Mouse (Mus musculus): ENCODE results near the gene 1110004F10Rik. TPM values are rescaled to one million over a fixed set of nuclear protein-coding genes. Genes with fewer than 3 reads are reported as not detected.

Gene 1110004F10Rik
- total and polyA plus RNA-seq, 3 experiments, result 120 to 262 (median 196) TPM

- dilution Hi-C loops (cut with MboI; ENCODE audit: extremely low pct_ligation_motif_present, extremely low pct_unique_long_range_greater_than_20kb, low sequenced_read_pairs), result no loop called here
- Histone ChIP-seq H3K4me3 (replicated peaks in 1 of 3; ENCODE audit: low read depth in 2 of 3, low read length in 2 of 3, poor library complexity in 1 of 3) (peak overlapping the region in 1 of 3 experiments; percentile 52), H3K9ac (ENCODE audit: insufficient read depth, low read depth) (peak overlapping the region; percentile 40; the same call in 1 of the 2 replicates), H3K36me3 (replicated peaks in 1 of 2; ENCODE audit: control insufficient read depth in 1 of 2, insufficient read depth in 1 of 2, low read length in 1 of 2) (no peaks in the 10 kb centered on the region), H3K27ac (ENCODE audit: insufficient read depth, low read depth) (no peak overlapping the region), H3K79me2 (replicated peaks; ENCODE audit: control insufficient read depth, extremely low read depth, insufficient read depth, poor library complexity, severe bottlenecking) (no peaks in the 10 kb centered on the region), H3K4me1 (ENCODE audit: control insufficient read depth in 1 of 2, insufficient read depth in 2 of 2) (peaks cover 0 to 14% of the 10 kb centered on the region in 2 experiments; a peak in 2 of 4 replicates), H3K27me3 (replicated peaks) (peaks cover 26% of the 10 kb centered on the region), H3K4me2 (ENCODE audit: insufficient read depth, low read depth, poor library complexity, severe bottlenecking) (peak overlapping the region; percentile 48), H3K9me3 (replicated peaks; ENCODE audit: low read length) (no peaks in the 10 kb centered on the region)
- DNase-seq (ENCODE audit: extremely low read depth), result no peak
- TF ChIP-seq NRF1 (IDR thresholded peaks at IDR 0.05; ENCODE audit: low read depth, low read length) (no peak), CTCF (conservative IDR thresholded peaks at IDR 0.05 in 1 of 2, IDR thresholded peaks at IDR 0.05 in 1 of 2; ENCODE audit: low read depth in 2 of 2, low read length in 2 of 2) (no peak), ZNF384 (IDR thresholded peaks at IDR 0.05; ENCODE audit: low read depth, low read length) (no peak), MAZ (IDR thresholded peaks at IDR 0.05; ENCODE audit: low read depth, low read length) (no peak), MYC (IDR thresholded peaks at IDR 0.05; ENCODE audit: low read depth, low read length) (no peak), EP300 (IDR thresholded peaks at IDR 0.05; ENCODE audit: low read length) (no peak), JUN (IDR thresholded peaks at IDR 0.05; ENCODE audit: insufficient read depth, low read depth, low read length) (no peak), USF1 (IDR thresholded peaks at IDR 0.05; ENCODE audit: low read depth, low read length) (no peak), ELF1 (IDR thresholded peaks at IDR 0.05; ENCODE audit: low read depth, low read length) (no peak), POLR2A (IDR thresholded peaks at IDR 0.05; ENCODE audit: low read depth, low read length) (no peak), POLR2AphosphoS2 (IDR thresholded peaks at IDR 0.05; ENCODE audit: low read depth, low read length) (no peak), ZKSCAN1 (IDR thresholded peaks at IDR 0.05; ENCODE audit: borderline replicate concordance, low read depth, low read length) (no peak), ZMIZ1 (IDR thresholded peaks at IDR 0.05; ENCODE audit: low read depth, low read length) (no peak), MAFK (IDR thresholded peaks at IDR 0.05; ENCODE audit: insufficient replicate concordance, low read length) (no peak), RCOR1 (conservative IDR thresholded peaks at IDR 0.05; ENCODE audit: low read depth, low read length) (no peak), PAX5 (IDR thresholded peaks at IDR 0.05; ENCODE audit: low read length) (no peak)
- in situ Hi-C loops (cut with MboI; ENCODE audit: low pct_ligation_motif_present, low pct_unique_long_range_greater_than_20kb, low sequenced_read_pairs), result loop anchor here (25.0 kb wide), 2 partner anchors 818 to 1118 kb away; no protein-coding TSS in a partner anchor
Measured at GRCm38 (mm10) chr7:116029991-116030390, 9.2 kb upstream of the 1110004F10Rik start.

- peak overlapping the region; percentile 27; the same call in 1 of the 2 replicates for H3K27ac ChIP-seq (ENCODE audit: insufficient read depth, low read depth)
- H3K36me3 ChIP-seq (replicated peaks in 1 of 2; ENCODE audit: control insufficient read depth in 1 of 2, insufficient read depth in 1 of 2, low read length in 1 of 2), result no peaks in the 10 kb centered on the region
- in situ Hi-C loops (cut with MboI; ENCODE audit: low pct_ligation_motif_present, low pct_unique_long_range_greater_than_20kb, low sequenced_read_pairs) (loop anchor here (25.0 kb wide), 2 partner anchors 818 to 1118 kb away; no protein-coding TSS in a partner anchor), dilution Hi-C loops (cut with MboI; ENCODE audit: extremely low pct_ligation_motif_present, extremely low pct_unique_long_range_greater_than_20kb, low sequenced_read_pairs) (no loop called here)
- H3K27me3 ChIP-seq (replicated peaks), result peaks cover 31% of the 10 kb centered on the region
- H3K4me3 ChIP-seq (replicated peaks in 1 of 3; ENCODE audit: low read depth in 2 of 3, low read length in 2 of 3, poor library complexity in 1 of 3), result peak overlapping the region; percentile 26 to 56 (median 52)
- H3K9ac ChIP-seq (ENCODE audit: insufficient read depth, low read depth), result peak overlapping the region; percentile 33; the same call in 1 of the 2 replicates
- DNase-seq (ENCODE audit: extremely low read depth), result peak; percentile 15
- TF ChIP-seq POLR2A (IDR thresholded peaks at IDR 0.05; ENCODE audit: low read depth, low read length) (peak; percentile 32; the same call in 1 of the 2 replicates), SIN3A (IDR thresholded peaks at IDR 0.05; ENCODE audit: low read length) (0 out of 2 replicates have a peak, but pooled peaks have one; percentile 2), E2F4 (IDR thresholded peaks at IDR 0.05; ENCODE audit: insufficient replicate concordance, low read depth, low read length) (no peak), TBP (conservative IDR thresholded peaks at IDR 0.05; ENCODE audit: low read depth, low read length) (0 out of 2 replicates have a peak, but pooled peaks have one; percentile 41), MAZ (IDR thresholded peaks at IDR 0.05; ENCODE audit: low read depth, low read length) (peak; percentile 60; the same call in 1 of the 2 replicates), MEF2A (IDR thresholded peaks at IDR 0.05; ENCODE audit: borderline replicate concordance, low read depth, low read length) (peak; percentile 75), TCF12 (IDR thresholded peaks at IDR 0.05; ENCODE audit: low read depth, low read length) (no peak), USF1 (IDR thresholded peaks at IDR 0.05; ENCODE audit: low read depth, low read length) (peak; percentile 59), BHLHE40 (IDR thresholded peaks at IDR 0.05; ENCODE audit: low read depth, low read length) (peak; percentile 41; the same call in 1 of the 2 replicates)
- peaks cover 0 to 14% of the 10 kb centered on the region in 2 experiments; a peak in 2 of 4 replicates for H3K4me1 ChIP-seq (ENCODE audit: control insufficient read depth in 1 of 2, insufficient read depth in 2 of 2)
- peak overlapping the region; percentile 48 for H3K4me2 ChIP-seq (ENCODE audit: insufficient read depth, low read depth, poor library complexity, severe bottlenecking)
- H3K79me2 ChIP-seq (replicated peaks; ENCODE audit: control insufficient read depth, extremely low read depth, insufficient read depth, poor library complexity, severe bottlenecking), result no peaks in the 10 kb centered on the region
- no peaks in the 10 kb centered on the region for H3K9me3 ChIP-seq (replicated peaks; ENCODE audit: low read length)
Measured at GRCm38 (mm10) chr7:116030597-116031387, 8.4 kb upstream of the 1110004F10Rik start.
